Mouse (Mus musculus): ENCODE measurements around the gene Pfdn6.

Gene Pfdn6

GRCm38 (mm10) chr17:33956336-33956735 lies 16.2 kb upstream of the Pfdn6 start:
- in situ Hi-C loops (cut with MseI, MboI) = loop anchor here in 1 of 2 experiments (25.0 kb wide), 1 partner anchor 1681 kb away; the partner anchor contains the start of genes Gm9573 and Mucl3

- in situ Hi-C loops (cut with MseI, MboI) = loop anchor here in 1 of 2 experiments (25.0 kb wide), 1 partner anchor 1682 kb away; the partner anchor contains the start of genes Gm9573 and Mucl3
Observed at GRCm38 (mm10) chr17:33955555-33956214, 15.5 kb upstream of the Pfdn6 start, which contains the start of the genes Vps52 and Rps18. Gene Vps52 (plus strand): TSS chr17:33955812. Gene Rps18 (minus strand): TSS chr17:33956001.

DNA sequence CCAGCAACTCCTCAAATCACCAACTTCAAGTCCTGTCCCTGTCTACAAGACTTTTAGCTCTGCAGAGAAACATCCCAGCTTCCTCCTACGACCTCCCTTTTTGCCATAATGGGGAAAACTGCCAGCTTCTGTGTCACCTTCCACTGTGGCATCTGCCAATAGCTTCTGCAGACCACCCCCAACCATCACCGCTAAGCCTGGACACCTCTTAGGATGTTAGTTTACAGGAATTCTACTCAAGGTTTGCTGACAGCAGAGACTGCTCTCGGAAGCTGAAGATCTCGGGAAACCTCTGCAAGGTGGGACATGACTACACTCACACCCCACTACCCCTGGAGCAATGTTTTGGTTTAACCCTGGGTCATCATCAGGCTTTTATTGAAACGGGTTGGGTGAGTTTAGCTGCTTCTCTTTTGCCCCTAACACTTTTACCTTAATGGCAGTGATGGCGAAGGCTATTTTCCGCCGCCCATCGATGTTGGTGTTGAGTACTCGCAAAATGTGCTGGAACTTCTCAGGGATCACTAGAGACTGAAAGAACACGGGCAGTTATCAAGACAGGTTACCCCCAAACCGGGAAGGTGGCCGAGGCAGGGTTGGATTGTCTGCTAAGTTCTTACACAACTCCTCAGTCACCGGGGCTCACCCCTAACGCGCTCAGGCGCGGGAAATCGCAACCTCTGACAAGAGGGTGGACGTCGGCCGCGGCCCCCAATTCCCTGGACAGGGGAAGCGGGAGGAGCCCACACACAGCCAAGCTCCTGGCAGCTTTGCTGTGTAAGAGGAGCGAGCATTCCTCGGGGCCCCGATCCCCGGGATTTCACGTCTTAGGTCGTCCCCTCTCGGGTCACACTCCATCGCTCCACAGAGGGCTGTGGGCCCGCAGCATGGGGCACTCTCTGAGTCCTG lies 14.8 kb upstream of the Pfdn6 start:
- in situ Hi-C loops (cut with MseI, MboI) = loop anchor here in 1 of 2 experiments (25.0 kb wide), 1 partner anchor 1682 kb away; the partner anchor contains the start of genes Gm9573 and Mucl3

DNA sequence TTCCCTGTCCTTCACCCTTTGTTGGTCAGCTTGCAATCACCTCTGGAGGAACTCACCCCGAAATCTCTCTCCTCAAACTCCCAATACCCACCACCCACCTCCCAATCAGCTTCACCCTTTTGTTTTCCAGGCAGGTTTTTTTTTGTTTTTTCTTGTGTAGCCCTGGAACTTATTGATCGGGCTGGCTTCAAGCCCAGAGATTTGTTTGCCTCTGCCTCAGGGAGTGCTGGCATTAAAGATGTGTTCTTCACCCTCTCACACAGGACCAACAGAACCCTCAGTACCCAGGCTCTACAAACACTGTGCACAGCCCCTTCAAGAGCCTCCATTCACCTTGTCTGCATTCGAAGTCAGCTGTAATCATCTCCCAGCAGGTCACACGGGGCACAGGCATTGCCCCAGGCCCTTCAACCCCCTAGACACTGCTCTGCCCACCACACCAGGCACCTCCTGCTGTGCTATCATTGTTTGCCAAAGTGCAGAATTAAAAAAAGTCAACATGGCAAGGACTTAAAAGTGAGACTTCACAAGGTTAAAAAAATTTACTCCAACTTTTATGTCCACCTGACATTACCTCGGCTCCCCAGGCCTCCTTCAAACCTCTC lies 13.9 kb upstream of the Pfdn6 start:
- in situ Hi-C loops (cut with MseI, MboI) = loop anchor here in 1 of 2 experiments (25.0 kb wide), 1 partner anchor 1683 kb away; the partner anchor contains the start of genes Gm9573 and Mucl3

GRCm38 (mm10) chr17:33953310-33953709 lies 13.2 kb upstream of the Pfdn6 start:
- in situ Hi-C loops (cut with MseI, MboI) = loop anchor here in 1 of 2 experiments (25.0 kb wide), 1 partner anchor 1684 kb away; the partner anchor contains the start of genes Gm9573 and Mucl3

DNA sequence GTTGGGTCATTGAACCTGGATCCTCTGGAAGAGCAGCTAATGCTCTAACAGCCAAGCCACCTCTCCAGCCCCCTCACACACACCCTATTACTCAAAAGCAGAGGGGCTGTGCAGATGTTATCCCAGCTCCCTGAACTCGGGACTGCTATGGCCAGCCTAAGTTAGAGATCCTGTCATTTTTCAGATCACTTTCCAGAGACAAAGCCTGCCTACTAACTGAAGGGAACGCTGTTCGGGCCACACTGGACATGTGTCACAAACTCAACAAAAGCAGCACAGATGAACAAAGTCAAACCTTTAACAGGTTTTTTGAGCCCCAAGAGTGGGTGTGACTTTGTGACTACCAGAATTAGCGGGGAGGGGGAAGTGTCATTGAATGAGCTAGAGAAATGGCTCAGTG lies 12.7 kb upstream of the Pfdn6 start:
- in situ Hi-C loops (cut with MseI, MboI) = loop anchor here in 1 of 2 experiments (25.0 kb wide), 1 partner anchor 1684 kb away; the partner anchor contains the start of genes Gm9573 and Mucl3

DNA sequence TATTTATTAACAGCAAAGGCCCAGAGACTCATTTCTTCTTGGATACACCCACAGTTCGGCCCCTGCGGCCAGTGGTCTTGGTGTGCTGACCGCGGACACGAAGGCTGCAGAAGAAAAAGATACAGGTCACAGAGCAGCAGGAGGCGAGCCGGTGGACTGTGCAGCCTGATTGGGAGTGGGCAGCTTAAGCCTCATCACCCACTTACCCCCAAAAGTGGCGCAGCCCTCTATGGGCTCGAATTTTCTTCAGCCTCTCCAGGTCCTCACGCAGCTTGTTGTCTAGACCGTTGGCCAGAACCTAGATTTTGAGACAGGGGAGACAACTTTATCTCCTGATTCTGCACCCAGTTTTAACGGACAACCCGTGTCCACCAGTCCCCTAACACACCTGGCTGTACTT lies 11.9 kb upstream of the Pfdn6 start:
- in situ Hi-C loops (cut with MseI, MboI) = loop anchor here in 1 of 2 experiments (25.0 kb wide), 1 partner anchor 1685 kb away; the partner anchor contains the start of genes Gm9573 and Mucl3

GRCm38 (mm10) chr17:33951021-33951946 lies 11.1 kb upstream of the Pfdn6 start, which contains the start of gene B3galt4:
Gene B3galt4 (minus strand): TSS chr17:33951488.
- in situ Hi-C loops (cut with MseI, MboI) = loop anchor here in 1 of 2 experiments (25.0 kb wide), 1 partner anchor 1686 kb away; the partner anchor contains the start of genes Gm9573 and Mucl3

GRCm38 (mm10) chr17:33950131-33950625 lies 10.0 kb upstream of the Pfdn6 start:
- in situ Hi-C loops (cut with MseI, MboI) = loop anchor here in 1 of 2 experiments (25.0 kb wide), 1 partner anchor 1687 kb away; the partner anchor contains the start of genes Gm9573 and Mucl3

DNA sequence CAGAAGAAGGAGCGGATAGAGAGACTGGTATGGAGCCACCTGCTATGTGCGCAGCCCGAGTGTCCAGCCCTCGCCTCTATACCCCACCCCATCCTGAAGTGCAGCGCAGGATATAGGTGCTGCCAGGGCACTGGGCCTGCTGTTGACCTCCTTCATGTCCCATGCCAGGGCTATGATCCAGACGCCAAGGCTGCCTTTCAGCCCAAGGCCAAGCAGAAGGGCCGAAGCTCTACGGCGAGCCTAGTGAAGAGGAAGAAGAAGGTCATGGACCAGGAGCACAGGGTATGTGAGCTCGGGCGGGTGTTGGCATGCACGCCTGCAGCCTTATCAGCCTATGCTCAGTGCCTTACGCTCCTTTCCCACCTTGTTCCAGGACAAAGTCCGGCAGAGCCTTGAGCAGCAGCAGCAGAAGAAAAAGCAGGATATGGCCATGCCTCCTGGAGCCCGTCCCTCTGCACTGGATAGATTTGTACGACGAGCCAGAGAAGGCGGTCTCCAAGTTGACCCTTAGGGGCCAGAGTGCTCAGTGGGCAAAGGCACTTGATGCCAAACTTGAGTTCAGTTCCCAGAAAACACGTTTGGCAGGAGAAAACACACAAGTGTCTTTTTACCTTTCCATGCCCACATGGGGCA lies 8.9 kb upstream of the Pfdn6 start:
- in situ Hi-C loops (cut with MseI, MboI) = no loop called here

DNA sequence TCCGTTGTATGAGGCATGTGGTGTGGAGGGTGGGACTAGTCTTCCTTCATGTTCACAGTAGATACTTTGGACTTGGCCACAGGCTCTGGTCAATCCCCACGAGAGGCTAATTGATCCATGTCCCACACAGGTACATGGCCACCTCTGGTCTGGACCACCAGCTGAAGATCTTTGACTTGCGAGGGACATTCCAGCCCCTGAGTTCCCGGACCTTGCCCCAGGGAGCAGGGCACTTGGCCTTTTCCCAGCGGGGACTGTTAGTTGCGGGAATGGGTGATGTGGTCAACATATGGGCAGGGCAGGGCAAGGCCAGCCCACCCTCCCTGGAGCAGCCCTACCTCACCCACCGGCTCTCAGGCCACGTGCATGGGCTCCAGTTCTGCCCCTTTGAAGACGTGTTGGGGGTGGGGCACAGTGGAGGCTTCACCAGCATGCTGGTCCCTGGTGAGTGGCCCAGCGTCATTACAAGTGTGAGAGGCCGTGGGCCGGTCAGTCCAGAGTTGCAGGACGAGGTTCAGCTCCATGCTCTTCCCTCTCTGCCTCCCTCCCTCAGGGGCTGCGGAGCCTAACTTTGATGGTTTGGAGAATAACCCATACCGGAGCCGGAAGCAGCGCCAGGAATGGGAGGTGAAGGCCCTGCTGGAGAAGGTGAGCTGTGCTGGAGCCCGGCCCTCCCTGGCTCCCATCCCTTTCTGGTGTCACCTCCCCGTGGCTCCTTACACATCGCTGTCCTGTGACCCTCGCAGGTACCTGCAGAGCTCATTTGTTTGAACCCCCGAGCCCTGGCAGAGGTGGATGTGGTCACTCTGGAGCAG lies 8.2 kb upstream of the Pfdn6 start:
- in situ Hi-C loops (cut with MseI, MboI) = no loop called here

DNA sequence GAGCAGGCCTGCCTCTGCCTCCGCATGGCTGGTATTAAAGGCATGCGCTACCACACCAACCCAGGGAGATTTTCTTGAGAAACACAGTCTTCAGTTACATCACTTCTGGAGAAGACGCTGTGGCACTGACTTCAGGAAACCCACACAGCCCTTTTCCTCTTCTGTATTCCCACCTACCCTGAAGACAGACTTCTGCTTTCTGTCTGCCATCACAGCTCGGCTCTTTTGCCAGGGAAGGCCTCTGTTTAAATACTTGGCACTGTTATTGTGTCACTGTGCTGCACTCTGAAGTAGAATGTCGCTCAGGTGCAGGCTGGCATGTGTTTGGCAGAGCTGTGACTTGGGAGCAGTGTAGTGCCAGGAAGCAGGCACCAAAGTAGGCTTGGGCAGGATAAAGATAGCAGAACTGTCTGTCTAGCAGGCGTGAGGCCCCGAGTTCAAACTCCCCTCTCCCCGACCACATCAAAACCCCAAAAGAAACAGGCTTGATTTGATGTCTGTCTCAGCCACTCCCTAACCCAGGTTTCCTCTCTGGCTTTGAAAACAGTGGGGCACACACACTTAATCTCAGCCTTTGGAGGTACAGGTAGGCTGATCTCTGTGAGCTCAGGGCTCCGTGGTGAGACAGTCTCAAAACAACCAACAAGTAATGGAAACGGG lies 7.4 kb upstream of the Pfdn6 start:
- in situ Hi-C loops (cut with MseI, MboI) = no loop called here

DNA sequence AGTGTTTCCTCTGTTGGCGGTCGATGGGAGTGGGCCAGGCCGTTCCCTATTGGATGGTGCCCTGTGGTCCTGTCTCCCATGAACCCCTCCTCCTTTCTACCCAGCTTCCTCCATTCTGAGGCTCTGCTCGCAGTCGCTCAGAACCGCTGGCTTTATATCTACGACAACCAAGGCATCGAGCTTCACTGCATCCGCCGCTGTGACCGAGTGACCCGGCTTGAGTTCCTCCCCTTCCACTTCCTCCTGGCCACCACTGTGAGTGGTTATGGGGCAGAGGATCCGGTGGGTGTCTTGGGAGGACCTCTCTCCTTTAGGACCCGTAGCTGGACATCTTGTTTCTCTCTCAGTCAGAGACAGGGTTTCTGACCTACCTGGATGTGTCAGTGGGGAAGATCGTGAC lies 3.3 kb upstream of the Pfdn6 start:
- in situ Hi-C loops (cut with MseI, MboI) = no loop called here

GRCm38 (mm10) chr17:33941381-33941780 lies 1.2 kb upstream of the Pfdn6 start:
- in situ Hi-C loops (cut with MseI, MboI) = no loop called here

DNA sequence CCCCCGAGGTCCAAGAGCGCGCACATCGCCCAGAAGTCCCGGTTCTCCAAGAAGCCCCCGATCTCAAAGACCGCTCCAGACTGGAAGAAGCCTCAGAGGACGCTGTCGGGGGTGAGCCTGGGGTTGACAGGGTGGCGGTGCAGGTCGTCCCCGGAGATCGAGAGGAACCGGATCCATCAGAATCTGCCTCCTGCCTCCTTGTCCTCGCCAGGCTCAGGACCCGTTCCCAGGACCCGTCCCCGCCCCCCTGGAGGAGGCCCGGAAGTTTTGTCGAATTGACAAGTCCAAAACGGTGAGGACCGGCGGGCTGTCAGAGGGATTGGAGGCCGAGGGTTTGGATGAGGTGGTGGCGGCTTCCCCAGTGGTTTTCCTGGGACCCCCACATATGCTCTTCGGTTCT lies 838 bp upstream of the Pfdn6 start:
- in situ Hi-C loops (cut with MseI, MboI) = no loop called here

- in situ Hi-C loops (cut with MseI, MboI) = no loop called here
Observed at GRCm38 (mm10) chr17:33938783-33939182, 1.4 kb downstream of the Pfdn6 start.

GRCm38 (mm10) chr17:33936993-33937392 lies 3.1 kb downstream of the Pfdn6 start:
- in situ Hi-C loops (cut with MseI, MboI) = no loop called here
